Mouse (Mus musculus) adrenal gland, postnatal 36 days (tissue): ENCODE measurements around the gene Smok2b. TPM values are rescaled to one million over a fixed set of nuclear protein-coding genes. Genes with fewer than 3 reads are reported as not detected.
"Not testable (repeated sequence)": the region's sequence is repeated elsewhere in the genome, so short reads cannot be mapped to it uniquely, and the experiment has no call there.

Experiments
- DNase-seq, 2 experiments: peaks; one replicate each; pipeline ENCODE4 v3.0.0; 2021; ENCODE audit warnings: mixed read lengths in 1 of 2
- long read RNA-seq, 2 experiments: library from polyadenylated mRNA; stranded (forward); transcript quantifications; one replicate each; pipeline ENCODE4 v2.0.0; 2021; ENCODE audit warnings: borderline sequencing depth in 2 of 2
- total RNA-seq, 2 experiments: library from RNA; stranded (reverse); gene quantifications; 2 replicates each; pipeline ENCODE4 v1.2.3; 2021

Gene Smok2b
- not detected for total RNA-seq
- long read RNA-seq, experiment 1: 0 reads
- long read RNA-seq, experiment 2: 0 reads

DNA sequence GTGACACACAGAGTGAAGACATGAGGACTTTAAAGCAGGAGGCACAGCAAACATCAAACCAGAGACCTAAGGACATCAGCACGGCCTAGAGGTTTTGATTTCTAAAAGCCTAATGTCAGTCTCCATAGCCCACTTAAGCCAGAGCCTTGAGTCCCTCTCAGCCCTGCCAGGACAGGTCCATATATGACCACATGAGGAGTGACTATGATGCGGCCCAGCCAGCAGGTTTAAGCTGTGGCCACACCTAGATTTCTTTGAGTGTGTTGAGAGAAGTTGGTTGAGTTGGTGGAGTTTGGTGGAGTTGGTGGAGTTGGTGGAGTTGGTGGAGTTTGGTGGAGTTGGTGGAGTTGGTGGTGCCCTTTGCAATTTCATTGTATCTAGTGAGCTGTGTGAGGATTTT is at the start of gene Smok2b:
Gene Smok2b (plus strand): TSS at position 301 of the 400 bp plus-strand sequence.
- not testable (repeated sequence) for DNase-seq

DNA sequence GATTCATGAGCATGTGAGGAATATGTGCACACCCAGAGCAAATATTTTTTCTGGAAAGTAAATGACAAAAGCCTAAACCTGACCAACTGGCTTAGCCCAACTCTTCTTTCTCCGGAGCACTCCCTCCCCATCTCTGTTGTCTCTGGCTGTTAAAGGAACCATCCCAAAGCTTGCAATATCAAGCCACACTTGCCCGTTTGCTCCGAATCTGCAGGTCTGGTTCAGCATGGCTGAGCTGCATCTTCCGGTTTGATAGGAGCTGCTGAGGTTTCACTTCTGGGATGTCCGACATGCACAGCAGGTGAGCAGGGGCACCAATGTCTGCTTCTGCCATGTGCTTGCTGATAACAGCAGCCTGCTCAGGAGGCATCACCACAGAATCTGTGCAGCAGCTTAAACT is 49.6 kb upstream of the Smok2b start:
- not testable (repeated sequence) for DNase-seq

DNA sequence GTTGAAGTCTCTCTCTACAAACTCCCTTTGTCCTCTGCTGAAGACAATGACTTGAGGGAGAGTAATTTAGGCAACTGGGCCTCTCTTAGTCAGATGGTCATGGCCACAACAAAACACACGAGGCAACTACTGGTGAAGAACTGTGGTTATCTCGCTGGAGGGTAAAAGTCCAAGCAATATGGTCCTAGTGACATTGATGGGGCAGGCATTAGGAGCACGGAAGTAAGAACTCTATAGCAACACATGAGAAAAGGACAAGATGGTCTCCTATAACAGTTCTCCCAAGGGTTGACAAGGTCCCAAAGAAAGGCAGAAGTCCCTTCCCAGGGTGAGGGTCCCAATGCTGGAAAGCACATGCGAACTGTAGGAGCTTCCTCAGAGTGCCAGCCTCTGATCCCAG is 47.3 kb upstream of the Smok2b start:
- DNase-seq: not testable (repeated sequence)

DNA sequence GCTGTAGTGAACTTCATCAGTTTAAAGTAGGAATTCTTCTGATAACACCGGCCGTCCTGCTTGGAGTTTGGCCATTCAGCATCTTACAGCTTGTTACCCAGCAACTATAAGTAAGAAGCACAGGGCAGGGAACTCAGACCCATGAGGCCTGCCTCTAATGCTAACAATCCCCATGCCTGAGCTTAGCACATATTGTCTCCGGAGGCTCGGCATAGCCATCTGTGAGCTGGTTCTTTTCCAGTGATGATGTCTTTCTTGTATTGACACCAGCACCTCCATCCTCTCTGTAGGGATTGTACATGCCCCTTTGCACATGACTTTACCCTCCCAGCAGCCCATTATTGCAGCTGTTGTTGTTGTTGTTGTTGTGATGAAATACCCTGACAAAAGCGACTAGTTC is 45.5 kb upstream of the Smok2b start:
- DNase-seq: not testable (repeated sequence)

DNA sequence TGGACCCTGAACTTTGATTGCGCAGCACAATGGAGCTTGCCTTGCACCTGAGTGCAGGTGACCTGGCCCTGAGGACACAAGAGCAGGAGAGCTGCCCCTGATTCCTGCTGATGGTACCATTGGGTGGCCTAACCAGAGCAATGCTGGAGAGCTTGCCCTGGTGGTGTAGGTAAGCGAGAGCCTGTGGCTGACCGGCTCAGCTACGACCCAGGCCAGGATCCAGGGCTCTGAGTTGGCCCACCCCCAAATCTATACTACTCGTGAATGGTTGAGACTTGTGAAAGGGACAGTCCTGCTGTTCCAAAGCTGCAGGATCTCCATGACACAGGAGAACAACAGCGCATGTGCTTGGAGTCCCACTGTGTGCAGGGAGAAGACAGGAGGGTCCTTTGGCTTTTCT is 43.5 kb upstream of the Smok2b start:
- not testable (repeated sequence) for DNase-seq

DNA sequence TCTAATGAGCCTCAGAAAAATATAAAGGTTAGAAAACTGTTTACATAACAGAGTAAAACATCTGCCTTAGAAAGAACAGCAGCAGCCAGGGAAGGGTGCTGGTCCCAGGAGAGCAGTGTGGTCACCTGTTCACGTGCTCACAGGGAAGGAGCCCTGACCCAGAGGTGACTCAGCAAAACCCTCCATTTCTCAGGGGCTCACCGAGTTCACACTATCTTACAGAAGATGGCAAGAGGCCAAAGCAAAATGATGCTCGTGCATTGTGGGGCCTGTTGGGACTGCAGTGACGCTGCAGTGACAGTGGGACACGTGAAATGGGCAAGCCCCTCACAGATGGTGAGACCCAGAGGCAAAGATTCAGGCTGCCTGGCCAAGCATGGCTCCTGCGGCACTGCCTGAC is 42.4 kb upstream of the Smok2b start:
- DNase-seq: not testable (repeated sequence)

DNA sequence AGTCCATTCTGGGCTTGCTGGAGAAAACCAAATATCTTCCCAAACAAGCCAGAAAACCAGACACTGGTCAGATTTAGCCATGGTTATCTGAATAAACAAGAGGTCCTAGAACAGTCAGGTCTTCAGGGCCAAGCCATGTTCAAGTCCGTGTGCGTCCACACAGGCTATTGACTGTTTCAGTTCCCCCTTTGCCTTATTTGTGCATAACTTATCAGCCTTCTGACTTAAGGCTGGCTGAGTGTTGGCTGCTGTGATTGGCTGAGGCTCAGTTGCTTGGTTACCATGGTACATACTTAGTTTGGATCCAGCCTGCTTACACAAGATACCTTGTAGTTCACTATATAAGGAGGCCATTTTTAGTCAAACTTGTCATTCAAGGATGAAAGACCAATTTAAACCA is 41.2 kb upstream of the Smok2b start:
- DNase-seq: not testable (repeated sequence)

DNA sequence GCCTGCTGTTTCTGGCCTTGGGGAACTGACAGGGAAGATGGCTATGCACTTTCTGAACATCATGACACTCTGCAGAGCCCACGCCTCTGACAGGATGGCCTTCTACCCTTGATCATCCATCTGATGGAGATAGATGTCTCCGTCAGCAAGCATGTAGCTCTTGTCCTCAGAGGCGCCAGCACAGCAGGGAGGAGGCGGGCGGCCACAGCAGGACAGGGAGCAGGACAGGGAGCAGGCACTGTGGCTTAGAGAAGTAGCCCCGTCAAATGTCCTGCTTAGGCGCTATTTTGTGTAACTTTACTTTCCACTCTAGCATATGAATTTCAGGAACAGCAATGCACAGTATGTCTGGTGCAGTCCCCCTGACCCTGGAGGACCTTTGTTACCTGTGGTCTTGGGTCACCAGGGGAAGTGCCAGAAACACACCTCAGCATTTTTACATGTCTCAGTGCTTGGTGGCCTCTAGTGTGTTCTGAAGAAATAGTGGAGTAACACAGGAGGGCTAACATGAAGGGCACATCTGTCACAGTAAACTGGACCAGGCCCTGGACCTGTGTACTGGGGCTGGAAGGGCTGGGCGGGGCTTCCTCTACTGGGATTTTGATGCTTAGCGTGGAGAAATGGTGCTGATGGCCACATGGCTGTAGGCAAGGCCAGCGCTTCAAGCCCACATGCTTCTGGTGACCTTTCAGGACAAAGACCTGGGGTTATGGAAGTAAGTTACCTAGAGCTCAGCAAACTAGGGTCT is 39.0 kb upstream of the Smok2b start:
- DNase-seq: not testable (repeated sequence)

DNA sequence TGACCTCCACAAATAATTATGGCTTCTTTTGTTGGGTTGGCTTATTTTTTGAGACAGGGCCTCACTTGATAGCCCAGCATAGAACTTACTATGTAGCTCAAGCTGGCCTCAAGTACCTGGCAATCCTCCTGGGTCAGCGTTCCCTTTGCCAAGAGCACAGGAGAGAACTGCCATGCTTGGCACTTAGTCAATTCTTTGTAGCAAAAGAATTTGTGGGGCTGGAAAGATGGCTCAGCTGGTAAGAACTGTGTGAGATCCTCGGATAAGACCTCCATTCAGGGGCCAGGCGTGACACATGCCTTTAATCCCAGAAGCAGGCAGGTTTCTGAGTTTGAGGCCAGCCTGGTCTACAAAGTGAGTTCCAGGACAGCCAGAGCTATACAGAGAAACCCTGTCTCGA is 33.6 kb upstream of the Smok2b start:
- DNase-seq: not testable (repeated sequence)

DNA sequence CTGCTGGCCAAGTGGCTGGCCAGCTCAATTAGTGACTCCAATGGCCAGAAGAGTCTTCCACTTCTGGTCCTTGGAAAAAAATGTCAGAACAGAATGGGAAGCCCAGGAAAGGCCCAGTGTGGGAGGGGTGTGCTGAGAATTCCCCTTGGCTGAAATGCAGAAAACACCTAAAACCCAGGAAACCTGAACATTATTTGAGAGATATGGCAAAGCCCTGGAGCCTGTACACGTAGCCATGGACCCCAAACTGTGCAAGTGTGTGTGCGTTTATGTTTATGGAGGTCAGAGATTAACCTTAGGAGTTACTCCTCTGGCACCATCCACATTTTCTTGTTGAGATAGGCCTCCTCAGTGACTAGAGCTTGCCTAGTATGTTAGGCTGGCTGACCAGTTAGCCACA is 31.2 kb upstream of the Smok2b start:
- DNase-seq: not testable (repeated sequence)

DNA sequence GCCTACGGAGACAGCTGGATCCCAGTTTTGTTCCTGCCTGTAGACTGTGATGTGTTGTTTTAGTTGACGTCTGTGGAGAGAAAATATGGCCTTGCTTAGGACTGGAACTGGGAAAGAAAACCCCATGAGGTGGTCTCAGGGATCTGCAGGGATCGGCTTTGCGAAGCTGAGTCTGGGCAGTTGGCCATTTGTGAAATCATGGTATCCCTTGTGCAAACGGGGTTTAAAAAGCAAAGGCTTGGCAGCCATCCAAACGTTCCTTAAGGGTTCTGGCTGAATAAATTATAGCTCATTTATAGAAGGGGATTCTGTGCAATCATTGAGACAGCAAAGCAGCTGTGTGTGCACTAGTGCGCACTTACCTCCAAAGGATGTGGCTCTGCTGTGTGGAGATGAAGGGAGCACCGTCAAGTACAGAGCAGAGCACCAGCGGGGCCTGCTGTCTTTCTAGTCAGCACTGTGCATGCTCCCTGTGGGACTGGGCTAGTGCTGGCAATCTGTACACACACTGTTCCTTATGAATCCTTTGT is 30.1 kb upstream of the Smok2b start:
- DNase-seq: peak in 1 of 2 experiments; percentile 18

DNA sequence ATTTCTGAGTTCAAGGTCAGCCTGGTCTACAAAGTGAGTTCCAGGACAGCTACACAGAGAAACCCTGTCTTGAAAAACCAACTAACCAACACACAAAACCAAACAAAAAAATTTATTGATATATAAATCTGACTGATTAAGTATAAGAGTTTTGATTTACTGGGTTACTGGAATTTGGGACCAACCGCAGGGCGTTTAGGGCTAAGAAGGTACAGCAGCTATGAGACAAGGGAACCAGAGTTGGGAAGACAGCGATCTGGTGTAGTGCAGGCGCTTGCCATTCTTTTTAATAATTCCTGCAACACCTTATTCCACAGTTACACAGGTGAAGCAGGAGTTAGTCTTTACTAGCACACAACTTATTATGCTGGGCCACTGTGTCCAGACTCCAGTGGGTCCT is 28.5 kb upstream of the Smok2b start:
- not testable (repeated sequence) for DNase-seq

DNA sequence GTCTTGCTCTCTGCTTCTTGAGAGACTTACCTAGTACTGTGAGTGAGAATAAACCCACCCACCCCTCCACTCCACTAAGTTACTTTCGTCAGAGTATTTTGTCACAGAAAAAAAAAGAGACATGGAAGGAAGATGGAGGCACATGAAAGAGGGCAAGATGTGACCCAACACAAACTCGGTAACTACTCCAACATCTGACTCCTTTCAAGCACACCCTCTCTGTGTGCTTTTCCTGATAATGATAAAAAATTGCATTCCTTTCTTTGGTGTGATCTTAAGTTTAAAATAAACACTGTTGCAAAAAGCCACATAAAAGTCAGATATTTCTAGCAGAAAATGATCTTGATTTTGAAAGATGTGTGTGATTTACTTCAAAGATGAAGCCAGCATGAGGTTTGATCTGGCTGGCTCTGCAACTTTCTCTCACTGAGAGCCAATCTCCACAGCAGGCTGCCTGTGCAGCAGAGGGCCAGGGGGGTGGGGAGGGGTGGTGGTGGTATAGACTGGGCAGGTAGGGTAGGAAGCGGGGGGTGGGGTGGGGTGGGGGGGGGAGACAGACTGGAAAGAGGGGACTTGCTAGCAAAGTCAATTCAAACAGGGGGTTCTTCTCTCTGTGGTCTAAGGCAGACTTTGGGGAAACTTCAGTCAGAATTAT is 27.5 kb upstream of the Smok2b start:
- not testable (repeated sequence) for DNase-seq

DNA sequence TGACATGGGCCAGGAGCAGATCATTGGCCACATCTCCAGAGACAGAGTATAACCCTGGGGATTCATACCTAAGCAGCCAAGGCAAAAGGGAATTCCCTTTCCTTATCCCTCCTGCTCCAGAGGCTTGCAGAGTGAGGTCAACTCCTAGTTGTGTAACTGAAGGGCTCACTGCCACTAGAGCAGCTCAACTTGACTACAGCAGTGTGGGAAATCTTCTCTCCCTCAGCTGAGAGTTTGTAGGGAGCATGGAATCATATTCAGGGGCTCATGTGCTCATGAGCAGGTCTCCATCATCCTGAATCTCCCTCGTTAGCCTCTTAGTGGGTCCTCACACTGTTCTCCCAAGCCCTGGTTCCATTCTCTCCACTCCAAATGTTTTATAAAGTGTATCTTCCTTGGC is 24.8 kb upstream of the Smok2b start:
- DNase-seq: not testable (repeated sequence)

DNA sequence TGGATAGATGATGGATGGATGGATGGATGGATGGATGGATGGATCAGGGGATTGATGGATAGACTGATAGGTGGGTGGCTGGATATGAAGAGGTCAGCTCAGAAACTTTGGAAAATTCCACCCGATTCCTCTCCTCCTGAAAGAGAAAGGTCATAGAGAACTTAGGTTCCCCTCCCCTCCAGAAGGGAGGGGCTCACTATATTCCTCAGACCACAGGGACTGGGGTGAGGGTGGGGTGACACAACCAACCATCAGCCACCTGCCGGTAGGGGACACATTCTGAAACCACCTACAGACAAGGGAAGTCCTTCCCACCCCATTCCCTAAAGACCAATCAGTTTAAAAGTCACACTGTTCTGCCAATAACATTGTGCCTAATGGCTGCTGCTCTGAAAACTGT is 23.6 kb upstream of the Smok2b start:
- no peak for DNase-seq

DNA sequence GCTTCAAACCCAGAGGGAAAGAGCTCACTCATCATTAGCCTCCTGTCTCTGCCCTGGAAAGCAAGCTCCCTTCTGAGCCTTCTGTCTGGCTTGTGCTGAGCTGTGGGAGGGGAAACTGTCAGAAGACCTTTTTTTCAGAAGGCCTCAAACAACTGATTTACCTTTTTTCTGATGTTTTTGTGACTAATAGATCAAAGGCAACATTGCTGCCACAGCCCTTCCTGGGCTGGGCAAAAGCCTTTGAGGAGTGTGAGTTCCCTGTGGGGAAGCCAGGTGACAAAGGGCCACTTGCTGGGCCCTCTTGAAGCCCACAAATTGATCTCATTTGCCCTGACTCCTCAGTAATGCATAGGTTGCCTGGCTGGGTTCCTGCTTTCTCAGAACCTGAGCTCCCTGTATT is 21.6 kb upstream of the Smok2b start:
- DNase-seq: not testable (repeated sequence)

DNA sequence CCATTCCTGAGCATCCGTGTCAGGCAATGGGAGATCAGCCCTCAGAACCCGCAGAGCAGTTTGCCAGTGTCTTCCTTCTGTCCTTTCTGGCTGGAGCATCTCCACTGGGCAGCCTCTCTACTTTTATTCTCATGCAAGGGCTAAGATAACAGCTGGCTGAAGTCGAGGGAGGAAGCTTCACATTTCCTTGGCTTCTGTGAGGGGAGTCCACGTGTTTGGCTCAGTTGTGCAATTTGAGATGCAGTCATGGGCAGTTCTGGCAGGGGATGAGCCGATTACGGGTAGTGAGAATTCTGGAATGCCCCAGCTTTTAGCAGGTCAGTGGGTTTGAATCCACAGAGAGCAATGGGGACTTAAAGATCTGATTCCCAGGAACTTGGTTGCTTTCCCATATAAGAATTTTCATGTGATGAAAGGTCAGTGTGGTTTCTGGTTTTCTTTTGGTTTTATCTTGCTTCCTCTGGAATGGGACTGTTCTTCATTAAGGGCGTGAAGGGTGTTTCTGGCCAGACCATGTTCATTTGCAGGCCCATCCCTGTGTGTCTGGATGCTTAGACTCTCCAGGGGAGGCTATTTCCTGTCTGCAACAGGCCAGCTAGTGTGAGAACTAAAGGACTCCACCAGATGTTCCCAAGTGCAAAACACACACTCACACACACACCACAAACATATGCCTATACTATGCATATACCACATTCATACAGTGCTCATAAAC is 17.8 kb upstream of the Smok2b start:
- no peak for DNase-seq

DNA sequence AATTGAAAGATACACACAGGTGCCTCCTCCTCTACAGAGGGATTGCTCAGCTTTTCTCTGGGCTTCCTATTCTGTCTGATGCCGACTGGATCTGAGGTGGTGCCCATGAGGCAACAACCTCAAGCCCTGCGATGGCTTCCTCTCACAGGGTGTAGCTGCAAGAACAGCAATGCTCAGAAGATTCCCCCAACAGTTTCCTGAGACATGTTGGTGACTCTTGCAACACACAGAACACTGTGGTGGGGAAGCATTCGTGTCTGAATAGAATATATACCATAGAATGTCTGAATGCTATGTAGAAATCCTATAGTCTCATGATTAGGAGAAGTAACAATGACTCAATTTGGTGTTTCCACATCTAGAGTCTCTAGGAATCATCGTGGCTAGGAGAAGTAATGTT is 15.9 kb upstream of the Smok2b start:
- DNase-seq: no peak

DNA sequence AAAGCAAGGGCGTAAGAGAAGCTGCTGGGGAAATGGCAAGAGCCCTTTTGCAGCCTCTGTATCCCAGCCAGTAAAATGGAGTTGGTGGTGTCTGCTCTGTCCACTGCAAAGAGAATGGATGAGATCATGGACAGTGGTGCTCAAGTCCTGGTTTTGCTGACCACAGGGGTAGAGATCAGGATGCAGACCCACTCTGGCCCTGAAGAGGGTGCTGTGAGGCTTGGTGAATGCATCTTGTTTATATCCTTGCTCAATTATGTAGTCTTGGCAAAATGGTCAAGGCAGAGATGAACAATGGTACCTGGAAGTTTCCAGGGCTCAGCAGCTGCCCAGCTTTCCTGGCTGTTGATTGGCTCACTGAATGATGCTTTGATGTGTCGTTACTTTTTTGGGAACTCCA is 14.5 kb upstream of the Smok2b start:
- DNase-seq: no peak

DNA sequence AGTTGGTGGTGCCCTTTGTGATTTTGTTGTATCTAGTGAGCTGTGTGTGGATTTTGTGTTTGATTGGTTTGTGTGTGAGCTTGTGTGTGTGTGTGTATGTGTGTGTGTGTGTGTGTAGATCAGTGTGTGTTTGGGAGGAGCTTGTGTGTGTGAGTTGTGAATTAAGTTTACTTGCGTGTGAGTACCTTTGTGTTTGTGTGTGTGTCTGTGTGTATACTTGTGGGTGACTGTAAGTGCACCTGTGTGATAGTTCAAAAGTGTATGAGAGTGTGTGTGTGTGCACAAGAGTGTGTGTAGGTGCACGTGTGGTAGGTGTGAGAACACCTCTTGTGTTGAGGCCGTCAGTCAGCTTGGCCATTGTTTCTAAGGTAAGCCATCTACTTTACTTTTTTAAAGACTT is 9.2 kb upstream of the Smok2b start, which contains the start of gene Smok2a:
Gene Smok2a (plus strand): TSS at position 301 of the 400 bp plus-strand sequence.
- no peak for DNase-seq

DNA sequence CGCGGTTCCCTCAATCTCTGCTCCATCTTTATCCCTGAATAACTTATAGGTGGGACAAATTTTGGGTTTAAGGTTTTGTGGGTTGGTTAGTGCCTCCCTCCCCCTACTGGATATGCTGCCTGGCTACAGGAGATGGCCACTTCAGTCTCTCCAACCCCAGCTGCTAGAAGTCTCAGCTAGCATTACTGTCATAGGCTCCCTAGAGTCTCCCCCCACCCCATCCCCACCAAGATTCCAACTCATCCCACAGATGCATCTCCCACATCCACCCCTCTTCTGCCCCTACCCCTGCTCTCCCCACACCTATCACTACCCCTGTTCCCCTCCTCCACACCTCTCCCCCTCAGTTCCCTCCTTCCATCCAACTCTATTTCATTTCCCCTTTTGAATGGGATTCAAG is 8.1 kb upstream of the Smok2b start:
- DNase-seq: not testable (repeated sequence)

DNA sequence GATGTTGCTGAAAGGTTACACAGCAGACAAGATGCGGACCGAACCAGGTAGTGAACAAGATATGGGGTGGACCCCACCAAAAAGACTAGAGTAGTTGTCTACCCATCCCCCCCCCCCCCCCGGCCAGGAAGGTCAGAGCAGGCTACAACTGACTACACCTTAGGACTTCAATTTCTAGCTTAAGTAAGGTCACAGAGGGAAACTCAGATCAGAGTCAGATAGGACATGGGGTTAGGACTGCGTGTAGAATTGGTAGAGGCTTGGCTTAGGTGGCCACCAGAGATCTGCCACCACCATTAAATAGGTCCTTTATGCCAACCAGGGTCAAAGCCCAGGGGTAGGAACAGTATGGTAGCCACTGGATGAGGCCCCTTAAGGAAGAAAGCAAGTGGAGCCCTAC is 9.4 kb downstream of the Smok2b start:
- not testable (repeated sequence) for DNase-seq
